Mouse (Mus musculus): ENCODE results near the gene Slc8a1. TPM values are rescaled to one million over a fixed set of nuclear protein-coding genes. Genes with fewer than 3 reads are reported as not detected.

Gene Slc8a1
- polyA plus RNA-seq, 1 experiment: 2.1 TPM

DNA sequence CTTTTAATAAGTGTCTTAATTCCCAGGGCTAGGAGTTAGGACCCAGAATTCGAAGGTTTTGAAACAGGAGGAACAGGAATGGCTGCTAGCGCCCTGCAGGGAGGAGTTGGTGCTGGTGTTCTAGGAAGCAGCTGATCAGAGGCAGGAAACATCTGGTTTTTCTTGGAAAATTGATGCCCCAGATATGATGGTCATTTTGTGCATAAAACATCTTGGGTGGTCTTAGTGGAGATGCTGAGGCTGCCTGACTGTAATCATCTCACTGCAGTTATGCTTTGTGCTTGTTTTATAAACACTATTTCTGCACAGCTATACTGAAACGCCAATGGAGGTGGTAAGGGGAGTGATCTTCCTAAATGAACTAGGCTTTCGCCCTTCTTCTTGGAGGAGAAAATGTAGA is 345.1 kb downstream of the Slc8a1 start:
- H3K79me3 ChIP-seq (ENCODE audit: low read depth): no peaks in the 10 kb centered on the region

DNA sequence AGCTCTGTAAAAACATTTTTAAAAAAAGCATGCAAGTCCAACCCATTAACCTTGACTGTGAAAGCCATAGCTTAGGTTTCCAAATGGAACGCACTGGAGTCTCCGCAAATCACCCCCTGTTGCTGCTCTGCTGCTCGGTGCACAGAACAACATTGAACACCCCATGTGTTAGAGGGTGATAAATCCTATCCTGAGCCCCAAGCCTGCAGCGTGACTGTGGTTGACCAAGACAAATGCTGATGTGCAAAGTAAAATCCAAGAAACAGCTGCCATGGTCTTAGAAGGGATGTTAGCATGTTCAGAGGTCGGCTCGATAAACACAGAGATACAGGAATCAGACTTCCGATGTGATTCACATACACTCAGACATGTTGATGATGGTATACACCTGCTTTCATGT is 346.7 kb downstream of the Slc8a1 start:
- Histone ChIP-seq H3K27me3 (ENCODE audit: control insufficient read depth, insufficient read depth, insufficient read length) (no peaks in the 10 kb centered on the region), H3K4me3 (ENCODE audit: insufficient read depth, poor library complexity, severe bottlenecking) (no peak overlapping the region), H3K36me3 (ENCODE audit: control insufficient read depth, insufficient read depth) (no peaks in the 10 kb centered on the region), H3ac (ENCODE audit: control insufficient read depth, insufficient read length, low read depth) (no peak overlapping the region), H3K79me3 (ENCODE audit: low read depth) (no peaks in the 10 kb centered on the region), H3K79me2 (ENCODE audit: control insufficient read depth, insufficient read depth) (no peaks in the 10 kb centered on the region)
- TF ChIP-seq USF1 (IDR thresholded peaks at IDR 0.05; ENCODE audit: low read depth) (no peak), FOSL1 (IDR thresholded peaks at IDR 0.05; ENCODE audit: insufficient read depth, low read length, poor library complexity, severe bottlenecking) (no peak), MYOD1 (IDR thresholded peaks at IDR 0.05; ENCODE audit: control insufficient read depth, insufficient read length, low read depth) (no peak), CTCF (IDR thresholded peaks at IDR 0.05; ENCODE audit: control insufficient read depth, insufficient read depth, insufficient read length) (no peak), MYOG (IDR thresholded peaks at IDR 0.05; ENCODE audit: control insufficient read depth, extremely low read depth, insufficient read length) (no peak), MAX (IDR thresholded peaks at IDR 0.05) (no peak), CEBPB (IDR thresholded peaks at IDR 0.05; ENCODE audit: low read depth) (no peak)

More for the DNA sequence above, 345.1 kb downstream of the Slc8a1 start:
- TF ChIP-seq FOSL1 (IDR thresholded peaks at IDR 0.05; ENCODE audit: insufficient read depth, low read length, poor library complexity, severe bottlenecking): no peak
- TF ChIP-seq MAX (IDR thresholded peaks at IDR 0.05): no peak
- no peak for TF ChIP-seq CTCF (IDR thresholded peaks at IDR 0.05; ENCODE audit: control insufficient read depth, insufficient read depth, insufficient read length)
- TF ChIP-seq USF1 (IDR thresholded peaks at IDR 0.05; ENCODE audit: low read depth): no peak
- no peak for TF ChIP-seq MYOG (IDR thresholded peaks at IDR 0.05; ENCODE audit: control insufficient read depth, extremely low read depth, insufficient read length)
- TF ChIP-seq MYOD1 (IDR thresholded peaks at IDR 0.05; ENCODE audit: control insufficient read depth, insufficient read length, low read depth): no peak
- no peak for TF ChIP-seq CEBPB (IDR thresholded peaks at IDR 0.05; ENCODE audit: low read depth)
- no peak overlapping the region for H3ac ChIP-seq (ENCODE audit: control insufficient read depth, insufficient read length, low read depth)
- H3K4me3 ChIP-seq (ENCODE audit: insufficient read depth, poor library complexity, severe bottlenecking): no peak overlapping the region
- H3K79me2 ChIP-seq (ENCODE audit: control insufficient read depth, insufficient read depth): no peaks in the 10 kb centered on the region
- H3K36me3 ChIP-seq (ENCODE audit: control insufficient read depth, insufficient read depth): no peaks in the 10 kb centered on the region
- H3K27me3 ChIP-seq (ENCODE audit: control insufficient read depth, insufficient read depth, insufficient read length): no peaks in the 10 kb centered on the region

GRCm38 (mm10) chr17:81390790-81391189 is 347.4 kb downstream of the Slc8a1 start:
- Histone ChIP-seq H3K27me3 (ENCODE audit: control insufficient read depth, insufficient read depth, insufficient read length) (no peaks in the 10 kb centered on the region), H3ac (ENCODE audit: control insufficient read depth, insufficient read length, low read depth) (no peak overlapping the region), H3K4me3 (ENCODE audit: insufficient read depth, poor library complexity, severe bottlenecking) (no peak overlapping the region), H3K36me3 (ENCODE audit: control insufficient read depth, insufficient read depth) (no peaks in the 10 kb centered on the region), H3K79me3 (ENCODE audit: low read depth) (no peaks in the 10 kb centered on the region), H3K79me2 (ENCODE audit: control insufficient read depth, insufficient read depth) (no peaks in the 10 kb centered on the region)
- no peak for TF ChIP-seq MAX (IDR thresholded peaks at IDR 0.05)
- TF ChIP-seq FOSL1 (IDR thresholded peaks at IDR 0.05; ENCODE audit: insufficient read depth, low read length, poor library complexity, severe bottlenecking): no peak
- no peak for TF ChIP-seq USF1 (IDR thresholded peaks at IDR 0.05; ENCODE audit: low read depth)
- no peak for TF ChIP-seq MYOD1 (IDR thresholded peaks at IDR 0.05; ENCODE audit: control insufficient read depth, insufficient read length, low read depth)
- no peak for TF ChIP-seq MYOG (IDR thresholded peaks at IDR 0.05; ENCODE audit: control insufficient read depth, extremely low read depth, insufficient read length)
- TF ChIP-seq CEBPB (IDR thresholded peaks at IDR 0.05; ENCODE audit: low read depth): no peak
- no peak for TF ChIP-seq CTCF (IDR thresholded peaks at IDR 0.05; ENCODE audit: control insufficient read depth, insufficient read depth, insufficient read length)

DNA sequence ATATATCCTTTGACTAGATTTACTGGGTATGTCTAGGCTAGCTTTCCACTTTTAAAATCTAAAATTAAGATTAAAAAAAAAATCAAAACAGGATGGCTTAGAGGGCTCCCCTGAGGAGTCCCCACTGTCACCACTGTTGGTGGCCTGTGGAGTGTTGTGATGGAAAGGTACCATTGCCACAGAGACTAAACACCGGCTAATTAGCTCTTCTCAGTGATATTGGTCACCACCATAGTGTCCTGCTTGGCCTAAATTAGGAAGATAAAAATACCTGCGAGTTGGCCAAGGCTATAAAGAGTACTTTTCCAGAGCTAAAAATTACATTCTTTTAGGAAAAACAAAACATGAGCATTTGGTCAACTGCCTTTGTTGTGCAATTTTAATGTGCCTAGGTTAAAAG is 352.1 kb downstream of the Slc8a1 start:
- H3K4me3 ChIP-seq (ENCODE audit: insufficient read depth, poor library complexity, severe bottlenecking): no peak overlapping the region
- no peak overlapping the region for H3ac ChIP-seq (ENCODE audit: control insufficient read depth, insufficient read length, low read depth)
- TF ChIP-seq FOSL1 (IDR thresholded peaks at IDR 0.05; ENCODE audit: insufficient read depth, low read length, poor library complexity, severe bottlenecking) (no peak), MYOG (IDR thresholded peaks at IDR 0.05; ENCODE audit: control insufficient read depth, extremely low read depth, insufficient read length) (no peak), MAX (IDR thresholded peaks at IDR 0.05) (no peak), CTCF (IDR thresholded peaks at IDR 0.05; ENCODE audit: control insufficient read depth, insufficient read depth, insufficient read length) (no peak), USF1 (IDR thresholded peaks at IDR 0.05; ENCODE audit: low read depth) (no peak), CEBPB (IDR thresholded peaks at IDR 0.05; ENCODE audit: low read depth) (no peak), MYOD1 (IDR thresholded peaks at IDR 0.05; ENCODE audit: control insufficient read depth, insufficient read length, low read depth) (no peak)
- no peaks in the 10 kb centered on the region for H3K79me3 ChIP-seq (ENCODE audit: low read depth)
- H3K36me3 ChIP-seq (ENCODE audit: control insufficient read depth, insufficient read depth): no peaks in the 10 kb centered on the region
- H3K27me3 ChIP-seq (ENCODE audit: control insufficient read depth, insufficient read depth, insufficient read length): no peaks in the 10 kb centered on the region
- no peaks in the 10 kb centered on the region for H3K79me2 ChIP-seq (ENCODE audit: control insufficient read depth, insufficient read depth)

GRCm38 (mm10) chr17:81385476-81385875 is 352.7 kb downstream of the Slc8a1 start:
- Histone ChIP-seq H3ac (ENCODE audit: control insufficient read depth, insufficient read length, low read depth) (no peak overlapping the region), H3K79me3 (ENCODE audit: low read depth) (no peaks in the 10 kb centered on the region), H3K36me3 (ENCODE audit: control insufficient read depth, insufficient read depth) (no peaks in the 10 kb centered on the region), H3K79me2 (ENCODE audit: control insufficient read depth, insufficient read depth) (no peaks in the 10 kb centered on the region), H3K4me3 (ENCODE audit: insufficient read depth, poor library complexity, severe bottlenecking) (no peak overlapping the region), H3K27me3 (ENCODE audit: control insufficient read depth, insufficient read depth, insufficient read length) (no peaks in the 10 kb centered on the region)
- TF ChIP-seq MAX (IDR thresholded peaks at IDR 0.05) (no peak), MYOD1 (IDR thresholded peaks at IDR 0.05; ENCODE audit: control insufficient read depth, insufficient read length, low read depth) (no peak), FOSL1 (IDR thresholded peaks at IDR 0.05; ENCODE audit: insufficient read depth, low read length, poor library complexity, severe bottlenecking) (no peak), CEBPB (IDR thresholded peaks at IDR 0.05; ENCODE audit: low read depth) (no peak), MYOG (IDR thresholded peaks at IDR 0.05; ENCODE audit: control insufficient read depth, extremely low read depth, insufficient read length) (no peak)

GRCm38 (mm10) chr17:81383461-81383860 is 354.7 kb downstream of the Slc8a1 start:
- Histone ChIP-seq H3K79me3 (ENCODE audit: low read depth) (no peaks in the 10 kb centered on the region), H3K79me2 (ENCODE audit: control insufficient read depth, insufficient read depth) (no peaks in the 10 kb centered on the region), H3K4me3 (ENCODE audit: insufficient read depth, poor library complexity, severe bottlenecking) (no peak overlapping the region), H3K27me3 (ENCODE audit: control insufficient read depth, insufficient read depth, insufficient read length) (no peaks in the 10 kb centered on the region), H3ac (ENCODE audit: control insufficient read depth, insufficient read length, low read depth) (no peak overlapping the region), H3K36me3 (ENCODE audit: control insufficient read depth, insufficient read depth) (no peaks in the 10 kb centered on the region)
- TF ChIP-seq MYOG (IDR thresholded peaks at IDR 0.05; ENCODE audit: control insufficient read depth, extremely low read depth, insufficient read length) (no peak), CTCF (IDR thresholded peaks at IDR 0.05; ENCODE audit: control insufficient read depth, insufficient read depth, insufficient read length) (no peak), MYOD1 (IDR thresholded peaks at IDR 0.05; ENCODE audit: control insufficient read depth, insufficient read length, low read depth) (no peak), FOSL1 (IDR thresholded peaks at IDR 0.05; ENCODE audit: insufficient read depth, low read length, poor library complexity, severe bottlenecking) (no peak), USF1 (IDR thresholded peaks at IDR 0.05; ENCODE audit: low read depth) (no peak), CEBPB (IDR thresholded peaks at IDR 0.05; ENCODE audit: low read depth) (no peak), MAX (IDR thresholded peaks at IDR 0.05) (no peak)

Data from C2C12 (cell line).